Mouse (Mus musculus): ENCODE results near the gene Olfr894. TPM values are rescaled to one million over a fixed set of nuclear protein-coding genes. Genes with fewer than 3 reads are reported as not detected.

The Olfr894 gene
- not detected for polyA plus RNA-seq (2014; fragmentation: Illumina TruSeq; extraction: RNeasy Lipid Tissue Mini Kit (QIAGEN cat#74804); ENCODE audit: low read depth, low replicate concordance)

GRCm38 (mm10) chr9:38217755-38218154 lies at the start of gene Olfr894:
Gene Olfr894, plus strand, starts transcription at chr9:38218055.

DNA sequence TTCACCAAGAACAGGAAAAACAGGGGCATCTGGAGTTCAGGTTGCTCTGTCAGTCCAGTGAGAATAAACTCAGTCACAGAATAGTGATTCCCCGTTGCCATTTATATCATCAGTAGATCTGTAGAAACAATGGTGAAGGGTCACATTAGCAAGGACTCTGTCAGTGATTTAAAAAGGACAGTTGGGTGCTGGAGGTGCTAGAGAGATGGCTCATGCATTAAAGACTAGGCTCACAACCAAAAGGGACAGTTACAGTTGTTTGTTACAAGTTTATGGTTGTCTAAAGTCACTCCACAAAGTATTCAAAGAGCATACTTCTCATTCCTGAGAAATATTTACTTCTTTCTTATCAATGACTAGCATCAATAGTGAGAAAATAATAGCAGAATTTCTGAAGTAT lies 37.1 kb upstream of the Olfr894 start, which contains the start of gene Olfr891:
Olfr891 (minus strand) TSS at position 101 of the 400 bp plus-strand sequence.

GRCm38 (mm10) chr9:38208065-38208464 lies 9.8 kb upstream of the Olfr894 start, which contains the start of gene Olfr893:
Gene Olfr893, plus strand, starts transcription at chr9:38208365.

GRCm38 (mm10) chr9:38252474-38252873 lies 34.6 kb downstream of the Olfr894 start, which contains the start of gene Olfr143:
Gene Olfr143, plus strand, starts transcription at chr9:38252774.

DNA sequence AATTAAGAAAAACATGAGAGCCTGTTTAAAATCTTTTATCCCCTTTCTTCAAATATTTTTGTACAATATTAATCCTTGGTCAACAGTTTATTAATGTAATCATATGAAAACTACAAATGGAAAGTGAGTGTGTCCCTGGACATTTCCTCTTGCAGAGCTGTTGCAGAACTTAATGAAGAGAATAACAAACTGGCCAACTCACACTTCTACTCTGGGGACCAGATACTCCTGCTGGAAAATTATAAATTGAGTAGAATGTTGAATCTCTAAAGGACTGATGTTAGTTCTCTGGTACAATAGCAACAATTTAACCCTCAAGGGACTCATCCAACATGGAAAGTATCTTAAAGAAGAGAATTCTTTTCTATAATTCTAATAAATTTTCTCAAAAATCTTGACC lies 49.7 kb downstream of the Olfr894 start, which contains the start of gene Olfr895:
Olfr895 (plus strand) TSS at position 301 of the 400 bp plus-strand sequence.

Other genes with a start within 250 kb of the Olfr894 start
- not detected for gene Olfr881, start 226.2 kb upstream of the Olfr894 start, polyA plus RNA-seq (2014; fragmentation: Illumina TruSeq; extraction: RNeasy Lipid Tissue Mini Kit (QIAGEN cat#74804); ENCODE audit: low read depth, low replicate concordance)
- gene Olfr883, start 192.2 kb upstream of the Olfr894 start, polyA plus RNA-seq (2014; fragmentation: Illumina TruSeq; extraction: RNeasy Lipid Tissue Mini Kit (QIAGEN cat#74804); ENCODE audit: low read depth, low replicate concordance), result not detected
- not detected for gene Olfr884, start 171.5 kb upstream of the Olfr894 start, polyA plus RNA-seq (2014; fragmentation: Illumina TruSeq; extraction: RNeasy Lipid Tissue Mini Kit (QIAGEN cat#74804); ENCODE audit: low read depth, low replicate concordance)
- not detected for gene Olfr885, start 156.7 kb upstream of the Olfr894 start, polyA plus RNA-seq (2014; fragmentation: Illumina TruSeq; extraction: RNeasy Lipid Tissue Mini Kit (QIAGEN cat#74804); ENCODE audit: low read depth, low replicate concordance)
- gene Olfr887, start 134.0 kb upstream of the Olfr894 start, polyA plus RNA-seq (2014; fragmentation: Illumina TruSeq; extraction: RNeasy Lipid Tissue Mini Kit (QIAGEN cat#74804); ENCODE audit: low read depth, low replicate concordance), result not detected
- gene Olfr888, start 109.9 kb upstream of the Olfr894 start, polyA plus RNA-seq (2014; fragmentation: Illumina TruSeq; extraction: RNeasy Lipid Tissue Mini Kit (QIAGEN cat#74804); ENCODE audit: low read depth, low replicate concordance), result not detected
- gene Olfr889, start 102.9 kb upstream of the Olfr894 start, polyA plus RNA-seq (2014; fragmentation: Illumina TruSeq; extraction: RNeasy Lipid Tissue Mini Kit (QIAGEN cat#74804); ENCODE audit: low read depth, low replicate concordance), result not detected
- not detected for gene Olfr890, start 75.5 kb upstream of the Olfr894 start, polyA plus RNA-seq (2014; fragmentation: Illumina TruSeq; extraction: RNeasy Lipid Tissue Mini Kit (QIAGEN cat#74804); ENCODE audit: low read depth, low replicate concordance)
- gene Olfr891, start 37.2 kb upstream of the Olfr894 start, polyA plus RNA-seq (2014; fragmentation: Illumina TruSeq; extraction: RNeasy Lipid Tissue Mini Kit (QIAGEN cat#74804); ENCODE audit: low read depth, low replicate concordance), result not detected
- gene Olfr893, start 9.7 kb upstream of the Olfr894 start, polyA plus RNA-seq (2014; fragmentation: Illumina TruSeq; extraction: RNeasy Lipid Tissue Mini Kit (QIAGEN cat#74804); ENCODE audit: low read depth, low replicate concordance), result not detected
- gene Olfr143, start 34.7 kb downstream of the Olfr894 start, polyA plus RNA-seq (2014; fragmentation: Illumina TruSeq; extraction: RNeasy Lipid Tissue Mini Kit (QIAGEN cat#74804); ENCODE audit: low read depth, low replicate concordance), result not detected
- gene Olfr895, start 49.8 kb downstream of the Olfr894 start, polyA plus RNA-seq (2014; fragmentation: Illumina TruSeq; extraction: RNeasy Lipid Tissue Mini Kit (QIAGEN cat#74804); ENCODE audit: low read depth, low replicate concordance), result not detected
- gene Olfr896-ps1, start 73.1 kb downstream of the Olfr894 start, polyA plus RNA-seq (2014; fragmentation: Illumina TruSeq; extraction: RNeasy Lipid Tissue Mini Kit (QIAGEN cat#74804); ENCODE audit: low read depth, low replicate concordance), result not detected
- not detected for gene Olfr25, start 111.0 kb downstream of the Olfr894 start, polyA plus RNA-seq (2014; fragmentation: Illumina TruSeq; extraction: RNeasy Lipid Tissue Mini Kit (QIAGEN cat#74804); ENCODE audit: low read depth, low replicate concordance)
- gene Olfr898, start 130.4 kb downstream of the Olfr894 start, polyA plus RNA-seq (2014; fragmentation: Illumina TruSeq; extraction: RNeasy Lipid Tissue Mini Kit (QIAGEN cat#74804); ENCODE audit: low read depth, low replicate concordance), result not detected
- gene Olfr250, start 148.8 kb downstream of the Olfr894 start, polyA plus RNA-seq (2014; fragmentation: Illumina TruSeq; extraction: RNeasy Lipid Tissue Mini Kit (QIAGEN cat#74804); ENCODE audit: low read depth, low replicate concordance), result not detected
- gene Olfr251, start 159.0 kb downstream of the Olfr894 start, polyA plus RNA-seq (2014; fragmentation: Illumina TruSeq; extraction: RNeasy Lipid Tissue Mini Kit (QIAGEN cat#74804); ENCODE audit: low read depth, low replicate concordance), result not detected
- not detected for gene Olfr147, start 183.6 kb downstream of the Olfr894 start, polyA plus RNA-seq (2014; fragmentation: Illumina TruSeq; extraction: RNeasy Lipid Tissue Mini Kit (QIAGEN cat#74804); ENCODE audit: low read depth, low replicate concordance)
- not detected for gene Olfr901, start 211.4 kb downstream of the Olfr894 start, polyA plus RNA-seq (2014; fragmentation: Illumina TruSeq; extraction: RNeasy Lipid Tissue Mini Kit (QIAGEN cat#74804); ENCODE audit: low read depth, low replicate concordance)
- gene Olfr902, start 229.6 kb downstream of the Olfr894 start, polyA plus RNA-seq (2014; fragmentation: Illumina TruSeq; extraction: RNeasy Lipid Tissue Mini Kit (QIAGEN cat#74804); ENCODE audit: low read depth, low replicate concordance), result not detected
- gene Olfr904, start 245.1 kb downstream of the Olfr894 start, polyA plus RNA-seq (2014; fragmentation: Illumina TruSeq; extraction: RNeasy Lipid Tissue Mini Kit (QIAGEN cat#74804); ENCODE audit: low read depth, low replicate concordance), result not detected